In the genomic region with DNA sequence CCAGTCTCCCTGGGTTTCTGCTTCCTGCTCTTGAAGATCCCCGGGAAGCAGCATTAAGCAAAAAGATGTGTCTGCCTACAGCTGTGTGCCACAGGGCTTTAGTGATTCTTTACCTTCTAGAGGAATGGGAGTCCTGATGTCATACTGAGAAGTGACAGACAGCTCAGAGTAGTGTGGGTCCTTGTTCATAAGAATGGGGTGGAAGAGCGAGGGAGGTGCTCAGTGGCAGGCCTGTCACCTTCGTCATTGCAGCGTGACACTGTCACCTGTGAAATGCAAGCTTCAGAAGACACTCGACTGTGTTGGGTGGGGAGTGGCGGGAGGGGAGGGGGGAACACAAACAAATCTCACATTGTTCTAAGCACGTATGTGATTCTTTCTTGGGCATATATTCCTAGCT, we compare ENCODE assay signal across 17 mouse cellular contexts.
"Had no signal": no experiment of that assay in that cellular context is flagged by ENCODE, and none has a peak within 500 bp of the region (broad histone marks: within the 10 kb centered on the region; RNA-seq: fewer than 3 reads in every experiment).

No protein-coding gene starts in this region.

- H3K9ac ChIP-seq: lung, embryonic 15.5 days; midbrain, embryonic 13.5 days; midbrain, embryonic 15.5 days; neural tube, embryonic 12.5 days; stomach, embryonic 15.5 days had no signal

- DNase-seq: lung, adult 2 months; lung, postnatal 14 days; lung, postnatal 36 days; right cerebral cortex, postnatal 14 days; thymus, adult 2 months; thymus, postnatal 25 days; thymus, postnatal 4 days had no signal

- H3K4me3 ChIP-seq: lung, embryonic 15.5 days; megakaryocyte, embryonic 14.5 days; midbrain, embryonic 13.5 days; midbrain, embryonic 15.5 days; neural tube, embryonic 12.5 days; stomach, embryonic 15.5 days had no signal

- H3K4me1 ChIP-seq: neural tube, embryonic 12.5 days had no signal

- H3K27ac ChIP-seq: lung, embryonic 15.5 days; macrophage; midbrain, embryonic 13.5 days; midbrain, embryonic 15.5 days; neural tube, embryonic 12.5 days; stomach, embryonic 15.5 days; stomach, postnatal 0 days had no signal

- H3K9me3 ChIP-seq: lung, embryonic 15.5 days; megakaryocyte, embryonic 14.5 days; midbrain, embryonic 13.5 days; midbrain, embryonic 15.5 days; neural tube, embryonic 12.5 days; stomach, embryonic 15.5 days had no signal

- H3K27me3 ChIP-seq: lung, embryonic 15.5 days; midbrain, embryonic 13.5 days; midbrain, embryonic 15.5 days; neural tube, embryonic 12.5 days; stomach, embryonic 15.5 days had no signal

- H3K36me3 ChIP-seq: lung, embryonic 15.5 days; midbrain, embryonic 13.5 days; midbrain, embryonic 15.5 days; neural tube, embryonic 12.5 days; stomach, embryonic 15.5 days had no signal

- H3K4me2 ChIP-seq: lung, embryonic 15.5 days; midbrain, embryonic 11.5 days; midbrain, embryonic 13.5 days; midbrain, embryonic 15.5 days; neural tube, embryonic 12.5 days; stomach, embryonic 15.5 days had no signal

- ATAC-seq: lung, postnatal 0 days; midbrain, embryonic 13.5 days; midbrain, embryonic 15.5 days had no signal
